In the genomic region with DNA sequence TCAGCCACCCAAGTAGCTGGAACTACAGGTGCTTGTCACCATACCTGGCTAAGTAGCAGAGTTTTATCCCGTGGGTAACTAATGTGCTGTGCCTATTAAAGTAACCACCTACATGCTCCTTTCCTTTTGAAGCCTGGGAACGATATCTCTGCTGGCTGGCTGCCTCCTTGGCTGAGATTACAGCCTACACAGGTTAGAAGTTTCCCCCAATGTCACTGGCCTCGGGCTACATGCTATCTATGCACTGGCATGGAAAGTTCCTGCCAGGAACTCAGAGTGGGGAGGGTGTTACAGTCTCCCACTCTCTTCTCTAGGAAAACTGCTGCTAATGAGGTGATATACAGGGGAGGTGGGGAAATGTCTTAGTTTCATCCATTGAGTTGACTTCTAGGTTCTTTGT, we compare ENCODE assay signal across 27 mouse cellular contexts. TPM values are rescaled to one million over a fixed set of nuclear protein-coding genes. Genes with fewer than 3 reads are reported as not detected.
"Had no signal": no experiment of that assay in that cellular context is flagged by ENCODE, and none has a peak within 500 bp of the region (broad histone marks: within the 10 kb centered on the region; RNA-seq: fewer than 3 reads in every experiment).

No protein-coding gene starts in this region.

- H3K4me1 ChIP-seq: kidney, embryonic 15.5 days; limb, embryonic 15.5 days; liver, embryonic 12.5 days; midbrain, embryonic 10.5 days; neural tube, embryonic 15.5 days had no signal

- ATAC-seq: liver, embryonic 12.5 days had no signal

- H3K27me3 ChIP-seq: limb, embryonic 15.5 days; neural tube, embryonic 15.5 days had no signal

- H3K4me2 ChIP-seq: kidney, embryonic 15.5 days; limb, embryonic 15.5 days; liver, embryonic 12.5 days; lung, embryonic 14.5 days; neural tube, embryonic 15.5 days had no signal

- H3K9me3 ChIP-seq: kidney, embryonic 15.5 days; limb, embryonic 15.5 days; liver, embryonic 12.5 days; midbrain, embryonic 10.5 days; neural tube, embryonic 15.5 days had no signal

- DNase-seq: kidney, postnatal 14 days; lung, embryonic 14.5 days; lung, postnatal 10 days; lung, postnatal 4 days; midbrain, embryonic 14.5 days; right cerebral cortex, adult 18-20 months; right cerebral cortex, postnatal 25 days; thymus, adult 18-20 months; thymus, postnatal 25 days had no signal

- H3K4me3 ChIP-seq: kidney, embryonic 15.5 days; left cerebral cortex, adult 2 months; limb, embryonic 15.5 days; liver, embryonic 12.5 days; midbrain, embryonic 10.5 days; myocyte; neural tube, embryonic 15.5 days had no signal

- H3K36me3 ChIP-seq: kidney, embryonic 15.5 days; limb, embryonic 15.5 days; liver, embryonic 12.5 days; midbrain, embryonic 10.5 days; neural tube, embryonic 15.5 days had no signal

- H3K9ac ChIP-seq: kidney, embryonic 15.5 days; limb, embryonic 15.5 days; liver, embryonic 12.5 days; lung, embryonic 14.5 days; neural tube, embryonic 15.5 days had no signal

- H3K27ac ChIP-seq: kidney, embryonic 15.5 days; left cerebral cortex, adult 2 months; limb, embryonic 15.5 days; liver, embryonic 12.5 days; midbrain, embryonic 10.5 days; neural tube, embryonic 15.5 days had no signal

RNA-seq across cellular contexts. Expression of a gene that starts 18.5 kb away (rescaled TPM):
- total RNA-seq: layer of hippocampus, postnatal 14 days; megakaryocyte, adult 5-6 weeks had no signal
- polyA plus RNA-seq: kidney, embryonic 15.5 days; large intestine, adult 2 months; limb, embryonic 11.5 days; limb, embryonic 15.5 days; liver, embryonic 12.5 days; liver, embryonic 16.5 days; lung, embryonic 14.5 days; midbrain, embryonic 10.5 days; midbrain, embryonic 14.5 days; myocyte; neural tube, embryonic 11.5 days; neural tube, embryonic 15.5 days; small intestine, adult 2 months; stomach, embryonic 16.5 days; urinary bladder, adult 2 months had no signal

RNA-seq across cellular contexts. Expression of a gene that starts 58.9 kb away (rescaled TPM):
- total RNA-seq: layer of hippocampus, adult 8-10 months; layer of hippocampus, postnatal 14 days; left cerebral cortex, adult 2 months; left cerebral cortex, postnatal 25 days; megakaryocyte, adult 5-6 weeks had no signal
- polyA plus RNA-seq: kidney, embryonic 15.5 days; large intestine, adult 2 months; limb, embryonic 11.5 days; limb, embryonic 15.5 days; liver, embryonic 12.5 days; liver, embryonic 16.5 days; lung, embryonic 14.5 days; midbrain, embryonic 10.5 days; midbrain, embryonic 14.5 days; myocyte; neural tube, embryonic 11.5 days; neural tube, embryonic 15.5 days; small intestine, adult 2 months; stomach, embryonic 16.5 days; urinary bladder, adult 2 months had no signal
